Mouse (Mus musculus): ENCODE data around the gene Plekhh3. TPM values are rescaled to one million over a fixed set of nuclear protein-coding genes. Genes with fewer than 3 reads are reported as not detected.

The Plekhh3 gene
- polyA plus RNA-seq, 1 experiment from 2014 or later: 3.5 TPM

DNA sequence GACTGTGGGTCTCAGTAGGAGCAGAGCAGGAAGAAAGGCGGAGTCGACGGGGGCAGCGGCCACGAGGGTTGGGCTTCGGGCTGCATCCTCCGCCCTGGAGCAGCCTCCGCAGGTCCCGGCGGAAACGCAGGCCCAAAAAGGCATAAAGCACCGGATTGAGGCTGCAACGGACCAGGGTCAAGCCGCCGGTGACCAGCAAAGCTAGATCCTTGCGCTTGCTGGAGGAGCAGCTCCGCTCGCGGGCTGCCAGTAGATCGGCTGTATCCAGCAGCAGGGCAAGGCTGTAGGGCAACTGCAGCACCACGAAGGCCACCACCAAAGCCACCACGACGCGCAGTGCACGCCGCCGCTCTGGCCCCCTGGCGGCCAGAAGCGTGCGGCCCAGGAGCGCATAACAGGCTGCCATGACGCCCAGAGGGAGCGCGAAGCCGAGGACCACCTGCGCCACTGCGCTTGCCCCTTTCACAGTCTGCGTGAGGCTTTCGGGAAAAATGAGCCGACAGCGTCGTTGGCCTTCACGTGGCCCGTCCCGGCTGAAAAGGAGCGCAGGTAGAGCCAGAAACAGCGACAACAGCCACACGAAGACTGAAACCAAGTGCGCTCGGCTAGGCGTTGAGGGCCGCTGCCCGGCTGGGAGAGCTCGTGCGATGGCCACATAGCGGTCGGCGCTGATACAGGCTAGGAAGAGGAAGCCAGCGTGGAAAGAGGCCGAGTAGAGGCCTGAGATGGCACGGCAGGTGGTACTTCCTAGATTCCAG lies 2.7 kb upstream of the Plekhh3 start:
- H3K4me3 ChIP-seq: peak overlapping the region; percentile 43
- H3K9me3 ChIP-seq: no peaks in the 10 kb centered on the region
- WGBS: 1% methylated on average over 61 of the region's 61 CpGs
- H3K27me3 ChIP-seq (ENCODE audit: poor library complexity, severe bottlenecking): peaks cover 96% of the 10 kb centered on the region
- peak overlapping the region; percentile 75 for H3K27ac ChIP-seq
- H3K4me1 ChIP-seq: peaks cover 96% of the 10 kb centered on the region
- H3K36me3 ChIP-seq (replicated peaks): no peaks in the 10 kb centered on the region
- DNase-seq (ENCODE audit: extremely low spot score, low spot score): peak; percentile 86

DNA sequence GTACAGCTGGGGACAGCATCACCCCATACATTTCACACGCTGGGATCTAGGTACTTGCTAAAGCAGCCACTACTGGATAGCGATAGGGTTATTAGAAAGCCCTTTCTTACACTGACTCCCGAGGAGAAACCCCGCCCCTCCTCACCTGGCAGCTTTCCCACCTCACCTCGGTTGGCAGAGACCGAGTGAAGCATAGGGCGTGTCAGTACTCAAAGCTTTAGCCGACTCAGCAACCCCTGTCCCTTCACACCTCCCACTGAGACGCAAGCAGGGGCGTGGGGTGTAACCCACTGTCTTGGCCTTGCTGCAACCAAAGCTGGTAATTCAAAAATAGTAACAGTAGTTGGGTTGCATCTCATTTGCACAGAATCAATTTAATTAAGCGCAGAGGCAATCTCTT lies 2.0 kb upstream of the Plekhh3 start:
- Histone ChIP-seq H3K27ac (no peak overlapping the region), H3K9me3 (no peaks in the 10 kb centered on the region), H3K36me3 (replicated peaks) (peaks cover under 1% of the 10 kb centered on the region; the same call in 1 of the 2 replicates), H3K27me3 (ENCODE audit: poor library complexity, severe bottlenecking) (peaks cover 96% of the 10 kb centered on the region), H3K4me3 (0 out of 2 replicates have a peak overlapping the region, but pooled peaks have one; percentile 13), H3K4me1 (peaks cover 94% of the 10 kb centered on the region)
- WGBS: 4% methylated on average over 11 of the region's 11 CpGs
- DNase-seq (ENCODE audit: extremely low spot score, low spot score): no peak

DNA sequence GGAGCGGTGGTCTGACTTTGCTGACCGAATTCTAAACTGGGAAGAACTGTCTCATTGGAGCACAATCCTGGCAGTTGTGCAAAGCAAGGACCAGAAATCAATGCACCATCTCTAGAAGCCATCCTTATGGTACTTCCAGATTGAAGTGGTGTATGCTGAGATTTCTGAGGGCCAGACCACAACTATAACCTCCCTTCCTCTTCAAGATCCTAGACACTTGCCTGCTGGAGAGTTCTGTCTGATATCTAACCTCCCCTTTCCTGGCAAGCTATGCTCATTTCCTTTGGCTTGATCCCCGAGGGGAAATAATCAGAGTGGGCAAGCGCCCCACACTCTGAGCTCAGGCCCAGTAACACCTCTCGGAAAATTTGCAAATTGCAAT lies 1.3 kb upstream of the Plekhh3 start:
- Histone ChIP-seq H3K9me3 (no peaks in the 10 kb centered on the region), H3K36me3 (replicated peaks) (peaks cover 7% of the 10 kb centered on the region), H3K27ac (peak overlapping the region; percentile 79), H3K27me3 (ENCODE audit: poor library complexity, severe bottlenecking) (peaks cover 96% of the 10 kb centered on the region), H3K4me3 (peak overlapping the region; percentile 71), H3K4me1 (peaks cover 92% of the 10 kb centered on the region)
- WGBS: 14% methylated on average over 5 of the region's 5 CpGs
- no peak for DNase-seq (ENCODE audit: extremely low spot score, low spot score)

DNA sequence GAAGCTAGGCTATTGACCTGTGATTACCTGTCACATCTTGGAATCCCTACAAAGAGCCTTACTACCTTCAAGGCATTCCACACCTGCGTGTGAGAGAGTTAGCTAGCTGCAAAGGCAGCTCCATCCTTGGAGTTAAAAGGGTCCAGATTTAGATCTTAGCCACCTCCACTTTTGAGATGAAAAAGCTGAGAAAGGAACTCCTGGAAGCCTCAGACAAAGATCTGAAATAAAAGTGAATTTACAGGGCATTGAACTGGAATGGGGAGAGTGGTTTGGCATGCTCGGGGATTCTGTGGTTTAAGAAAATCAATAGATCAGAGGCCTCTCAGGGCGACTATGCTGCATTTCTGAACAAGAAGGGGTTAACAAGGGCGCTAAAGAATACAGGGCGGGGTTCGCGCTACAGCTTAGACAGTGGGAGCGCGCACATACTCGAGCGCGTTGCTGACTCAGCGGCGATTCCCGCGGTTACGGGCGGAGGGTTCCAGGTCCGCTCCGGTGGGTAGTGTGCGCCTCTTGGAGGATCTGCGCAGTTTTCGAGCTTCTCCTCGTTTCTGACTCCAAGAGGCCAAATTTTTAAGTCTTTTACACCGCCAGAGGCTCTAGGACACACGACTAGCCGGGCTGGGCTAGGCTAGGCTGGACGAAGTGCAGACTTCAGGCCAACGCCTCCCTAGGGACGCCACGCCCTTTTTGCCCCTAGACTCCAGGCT lies 726 bp upstream of the Plekhh3 start:
- peak overlapping the region; percentile 71 for H3K4me3 ChIP-seq
- peak overlapping the region; percentile 79 for H3K27ac ChIP-seq
- peak; percentile 78 for DNase-seq (ENCODE audit: extremely low spot score, low spot score)
- H3K4me1 ChIP-seq: peaks cover 87% of the 10 kb centered on the region
- peaks cover 13% of the 10 kb centered on the region for H3K36me3 ChIP-seq (replicated peaks)
- H3K9me3 ChIP-seq: no peaks in the 10 kb centered on the region
- under 1% methylated on average over 31 of the region's 31 CpGs for WGBS
- H3K27me3 ChIP-seq (ENCODE audit: poor library complexity, severe bottlenecking): peaks cover 96% of the 10 kb centered on the region

DNA sequence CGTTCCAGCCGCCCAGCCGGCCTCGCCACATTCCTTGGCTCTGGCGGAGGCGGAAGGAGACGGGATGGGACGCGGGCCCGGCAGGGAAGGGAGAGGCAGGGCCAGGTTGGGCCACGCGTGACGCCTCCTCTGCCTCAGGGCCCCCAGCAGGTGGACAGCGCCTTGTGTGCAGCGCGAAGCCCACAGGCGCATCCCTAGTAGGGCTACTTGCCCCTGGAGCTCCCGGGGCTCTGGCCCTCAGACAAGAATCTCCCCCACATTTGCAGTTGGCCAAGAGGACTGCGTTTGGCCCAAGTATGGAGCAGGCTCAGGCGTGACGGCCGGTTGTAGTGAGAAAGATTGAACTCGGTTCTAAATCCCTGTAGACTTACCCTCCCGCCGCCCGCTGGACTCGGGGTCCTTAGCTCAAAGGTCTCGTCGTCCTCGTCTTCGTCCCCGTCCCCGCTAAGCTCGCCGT lies 769 bp downstream of the Plekhh3 start, which contains the start of gene Cntnap1:
TSS of gene Cntnap1 (plus strand) at position 170 of the 457 bp plus-strand sequence.
- DNase-seq (ENCODE audit: extremely low spot score, low spot score): no peak
- peak within 1 kb of the TSS; percentile 82 for H3K27ac ChIP-seq

DNA sequence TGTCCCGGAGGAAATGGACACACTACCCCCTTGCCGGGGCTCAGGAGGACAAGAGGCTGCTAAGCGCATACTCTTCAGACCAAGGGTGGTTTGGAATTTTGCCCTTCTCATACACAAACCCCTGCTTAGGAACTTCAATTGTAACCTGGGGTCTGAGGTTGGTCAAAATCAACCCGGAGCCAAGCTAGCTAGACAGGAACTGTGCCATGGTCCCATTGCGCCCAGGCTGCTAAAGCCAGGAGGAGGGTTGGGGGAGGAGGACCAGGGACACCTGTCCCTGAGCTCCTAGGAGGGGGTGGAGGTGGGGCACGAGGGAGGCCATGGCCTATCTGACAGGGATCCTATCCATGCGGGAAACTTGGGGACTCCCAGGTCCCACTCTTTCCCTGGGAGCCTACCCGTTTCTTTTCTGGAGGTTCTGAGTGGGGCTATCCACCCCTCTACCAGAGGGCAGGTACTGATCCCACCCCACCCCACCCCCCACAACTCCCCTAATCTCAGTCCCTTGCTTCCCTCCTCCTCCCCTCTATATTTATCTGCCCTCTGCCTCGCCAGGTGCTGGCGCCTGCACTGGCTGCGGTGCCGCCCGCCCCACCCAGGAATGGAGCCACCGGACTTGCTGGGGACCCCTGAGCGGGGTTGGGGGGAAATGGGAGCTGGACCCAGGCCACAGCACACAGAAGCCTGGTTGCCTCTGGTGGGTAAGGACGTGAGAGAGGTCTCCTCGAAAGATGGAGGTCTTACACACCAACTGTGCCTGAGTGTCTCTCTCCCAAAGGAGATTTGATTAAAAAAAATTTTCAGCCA lies 1.6 kb downstream of the Plekhh3 start:
- H3K27me3 ChIP-seq (ENCODE audit: poor library complexity, severe bottlenecking): peaks cover 96% of the 10 kb centered on the region
- H3K36me3 ChIP-seq (replicated peaks): peaks cover 20% of the 10 kb centered on the region
- WGBS: 12% methylated on average over 17 of the region's 17 CpGs
- no peak overlapping the region for H3K27ac ChIP-seq
- no peak for DNase-seq (ENCODE audit: extremely low spot score, low spot score)
- peaks cover 77% of the 10 kb centered on the region for H3K4me1 ChIP-seq
- H3K4me3 ChIP-seq: peak overlapping the region; percentile 71
- no peaks in the 10 kb centered on the region for H3K9me3 ChIP-seq

More for the DNA sequence above, 769 bp downstream of the Plekhh3 start, which contains the start of gene Cntnap1:
- no peaks in the 10 kb centered on the region for H3K9me3 ChIP-seq
- peak within 1 kb of the TSS; percentile 71 for H3K4me3 ChIP-seq
- WGBS: under 1% methylated on average over 35 of the region's 35 CpGs
- peaks cover 20% of the 10 kb centered on the region for H3K36me3 ChIP-seq (replicated peaks)
- peaks cover 96% of the 10 kb centered on the region for H3K27me3 ChIP-seq (ENCODE audit: poor library complexity, severe bottlenecking)
- peaks cover 77% of the 10 kb centered on the region for H3K4me1 ChIP-seq

DNA sequence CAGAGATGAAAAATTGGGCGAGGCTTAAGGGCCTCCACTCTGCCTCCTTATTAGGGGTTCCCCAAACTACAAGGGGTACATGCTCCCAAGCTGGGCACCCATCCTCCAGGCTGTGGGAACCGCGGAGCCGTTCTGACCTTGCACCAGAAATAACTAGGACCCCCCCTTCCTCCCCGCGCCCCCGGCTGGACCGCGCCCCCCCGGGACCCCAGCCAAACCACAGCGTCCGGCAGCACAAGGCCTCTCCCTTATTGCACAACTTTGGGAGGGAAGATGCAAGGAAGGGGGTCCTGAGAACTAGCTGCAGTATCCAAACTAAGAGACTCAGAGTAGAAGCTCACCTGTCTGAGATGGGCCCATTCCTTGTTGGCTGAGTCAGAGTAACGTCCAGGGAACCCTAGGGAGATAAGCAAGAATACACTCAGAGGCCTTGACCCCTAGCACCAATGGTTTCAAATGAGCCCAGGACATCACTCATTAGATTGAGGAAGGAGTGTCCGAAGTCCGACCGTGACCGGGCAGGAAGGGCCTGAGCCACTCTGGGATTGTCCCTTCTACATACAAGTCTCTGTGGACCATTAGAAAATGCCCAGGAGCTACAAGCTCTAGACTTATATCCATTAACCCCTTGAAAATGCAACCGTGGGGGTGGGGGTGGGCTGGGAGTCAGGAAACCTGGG lies 2.7 kb downstream of the Plekhh3 start:
- Histone ChIP-seq H3K4me3 (no peak overlapping the region), H3K27me3 (ENCODE audit: poor library complexity, severe bottlenecking) (peaks cover 96% of the 10 kb centered on the region), H3K4me1 (peaks cover 77% of the 10 kb centered on the region), H3K36me3 (replicated peaks) (peaks cover 25% of the 10 kb centered on the region), H3K27ac (no peak overlapping the region), H3K9me3 (no peaks in the 10 kb centered on the region)
- no peak for DNase-seq (ENCODE audit: extremely low spot score, low spot score)
- 62% methylated on average over 18 of the region's 18 CpGs for WGBS

DNA sequence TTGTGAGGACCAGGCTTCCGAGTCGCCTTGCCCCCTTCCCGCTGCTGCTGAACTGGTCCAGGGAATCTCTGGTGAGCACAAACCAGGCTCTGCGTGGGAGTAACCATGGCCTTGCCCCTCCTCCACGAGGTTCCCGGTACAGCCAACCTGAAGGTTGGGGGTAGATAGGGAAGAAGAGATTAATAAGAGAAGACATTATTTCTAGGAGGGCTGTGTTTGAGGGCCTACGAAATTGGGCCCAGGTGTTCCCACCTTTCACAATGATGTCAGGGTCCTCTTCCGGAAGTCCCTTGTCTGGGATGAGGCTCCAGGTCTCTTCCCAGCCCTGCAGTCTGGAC lies 3.2 kb downstream of the Plekhh3 start:
- H3K4me3 ChIP-seq: no peak overlapping the region
- no peaks in the 10 kb centered on the region for H3K9me3 ChIP-seq
- H3K4me1 ChIP-seq: peaks cover 77% of the 10 kb centered on the region
- no peak overlapping the region for H3K27ac ChIP-seq
- H3K27me3 ChIP-seq (ENCODE audit: poor library complexity, severe bottlenecking): peaks cover 96% of the 10 kb centered on the region
- WGBS: 38% methylated on average over 8 of the region's 8 CpGs
- peaks cover 28% of the 10 kb centered on the region for H3K36me3 ChIP-seq (replicated peaks)
- DNase-seq (ENCODE audit: extremely low spot score, low spot score): no peak

DNA sequence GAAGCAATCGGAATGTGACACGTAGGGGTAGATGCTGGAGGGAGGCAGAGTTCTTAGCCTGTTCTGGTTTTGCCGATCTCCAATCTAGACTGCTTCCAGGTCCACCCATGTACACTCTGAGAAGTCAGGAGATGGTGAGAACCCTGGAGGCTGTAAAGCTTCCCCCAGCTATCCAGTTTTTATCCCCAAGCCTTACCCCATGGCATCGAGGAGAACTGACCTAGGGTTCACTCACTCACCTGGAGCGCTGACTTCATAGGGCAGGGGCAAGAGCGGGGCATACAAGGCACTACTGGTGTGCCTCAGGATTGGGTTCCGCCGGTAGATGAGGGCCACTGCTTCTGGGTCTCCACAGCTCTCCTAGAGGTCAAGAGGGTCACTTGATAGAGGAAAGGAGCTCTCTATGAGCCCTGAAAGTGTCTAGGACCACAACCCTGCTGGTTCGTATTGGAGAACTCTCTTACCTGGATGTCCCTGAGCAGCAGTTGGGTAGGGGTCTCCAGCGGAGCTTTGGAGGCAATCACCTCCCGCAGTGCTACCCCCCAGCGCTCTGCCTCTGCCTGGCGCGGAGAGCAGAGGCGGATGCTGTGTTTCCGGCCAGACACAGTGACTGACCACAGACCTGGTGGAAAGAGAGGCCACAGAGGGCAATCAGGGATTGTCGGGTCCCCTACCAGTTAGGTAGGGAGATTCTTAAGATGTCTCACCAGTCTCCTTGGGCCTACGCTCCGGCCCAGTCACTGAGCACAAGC lies 3.8 kb downstream of the Plekhh3 start:
- 39% methylated on average over 19 of the region's 19 CpGs for WGBS
- no peak overlapping the region for H3K27ac ChIP-seq
- H3K4me1 ChIP-seq: peaks cover 77% of the 10 kb centered on the region
- H3K27me3 ChIP-seq (ENCODE audit: poor library complexity, severe bottlenecking): peaks cover 96% of the 10 kb centered on the region
- no peak for DNase-seq (ENCODE audit: extremely low spot score, low spot score)
- H3K9me3 ChIP-seq: no peaks in the 10 kb centered on the region
- peaks cover 28% of the 10 kb centered on the region for H3K36me3 ChIP-seq (replicated peaks)
- H3K4me3 ChIP-seq: no peak overlapping the region

DNA sequence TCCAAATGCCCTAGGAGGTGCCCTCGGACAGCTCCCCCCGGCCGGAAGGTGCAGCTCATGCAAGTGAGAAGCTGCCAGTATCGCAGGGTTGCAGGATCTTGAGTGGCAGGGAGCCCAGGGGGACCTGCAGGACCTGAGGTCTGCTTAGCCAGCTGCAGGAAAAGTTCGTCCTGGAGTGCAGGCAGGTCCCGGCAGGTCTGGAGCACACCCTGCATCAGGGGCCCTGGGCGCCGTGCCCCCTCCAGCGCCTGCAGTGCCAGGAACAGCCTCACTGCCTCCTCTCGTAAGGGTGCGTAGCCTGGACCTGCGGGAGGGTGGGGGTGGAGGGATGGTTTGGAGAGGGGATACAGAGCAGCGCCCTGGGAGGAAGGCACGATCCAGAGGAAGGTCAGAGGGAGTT lies 4.8 kb downstream of the Plekhh3 start:
- Histone ChIP-seq H3K4me3 (no peak overlapping the region), H3K4me1 (peaks cover 66% of the 10 kb centered on the region), H3K9me3 (no peaks in the 10 kb centered on the region), H3K36me3 (replicated peaks) (peaks cover 28% of the 10 kb centered on the region), H3K27ac (no peak overlapping the region), H3K27me3 (ENCODE audit: poor library complexity, severe bottlenecking) (peaks cover 99% of the 10 kb centered on the region)
- DNase-seq (ENCODE audit: extremely low spot score, low spot score): no peak
- 34% methylated on average over 14 of the region's 14 CpGs for WGBS

DNA sequence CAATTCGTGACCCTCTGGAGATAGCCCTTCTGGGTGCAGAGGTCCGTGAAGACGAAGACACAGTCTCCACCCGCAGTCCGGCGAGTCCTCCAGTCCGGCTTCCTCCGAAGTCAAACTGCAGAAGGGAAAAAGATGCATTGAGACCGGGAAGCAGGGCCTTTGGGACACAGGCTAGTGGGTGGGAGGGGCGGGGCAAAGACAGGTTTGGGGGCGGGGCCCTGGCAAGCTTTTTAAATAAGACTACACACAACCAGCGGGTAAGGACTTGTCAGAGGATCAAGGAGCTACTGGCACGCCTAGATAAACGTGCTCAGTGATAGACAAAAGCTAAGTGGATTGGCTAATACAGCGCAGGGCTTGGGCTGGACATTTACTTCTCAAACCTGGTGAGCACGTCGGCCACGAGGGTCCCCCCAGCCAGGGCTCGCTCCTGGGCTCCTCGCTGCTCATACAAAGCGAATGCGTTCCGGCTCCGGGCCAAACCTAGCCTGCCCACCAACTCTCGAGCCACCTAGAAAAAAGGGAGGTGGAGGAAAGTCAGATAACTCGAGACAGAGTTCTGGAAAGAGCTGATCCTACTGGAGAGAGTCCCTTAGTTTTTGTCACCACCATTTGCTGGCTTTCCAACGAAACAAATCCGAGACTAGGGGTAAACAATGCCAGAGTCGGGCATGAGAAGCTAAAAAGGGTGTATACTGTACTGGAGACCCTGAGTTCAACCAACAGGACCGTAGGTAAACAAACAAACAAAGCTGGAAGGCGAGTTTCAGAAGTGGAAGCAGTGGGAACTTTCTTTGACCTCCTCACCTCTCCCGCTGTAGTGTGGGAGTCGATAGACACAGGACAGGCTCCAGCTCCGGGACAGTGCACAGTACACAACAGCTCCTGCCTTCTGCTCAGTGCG lies 6.2 kb downstream of the Plekhh3 start:
- Histone ChIP-seq H3K36me3 (replicated peaks) (peaks cover 28% of the 10 kb centered on the region), H3K4me3 (peak overlapping the region; percentile 43), H3K27ac (no peak overlapping the region), H3K27me3 (ENCODE audit: poor library complexity, severe bottlenecking) (peaks cover 92% of the 10 kb centered on the region), H3K9me3 (no peaks in the 10 kb centered on the region), H3K4me1 (peaks cover 52% of the 10 kb centered on the region)
- 6% methylated on average over 35 of the region's 35 CpGs for WGBS
- DNase-seq (ENCODE audit: extremely low spot score, low spot score): no peak
